8 mouse cellular contexts compared by ENCODE assay signal in the genomic region with DNA sequence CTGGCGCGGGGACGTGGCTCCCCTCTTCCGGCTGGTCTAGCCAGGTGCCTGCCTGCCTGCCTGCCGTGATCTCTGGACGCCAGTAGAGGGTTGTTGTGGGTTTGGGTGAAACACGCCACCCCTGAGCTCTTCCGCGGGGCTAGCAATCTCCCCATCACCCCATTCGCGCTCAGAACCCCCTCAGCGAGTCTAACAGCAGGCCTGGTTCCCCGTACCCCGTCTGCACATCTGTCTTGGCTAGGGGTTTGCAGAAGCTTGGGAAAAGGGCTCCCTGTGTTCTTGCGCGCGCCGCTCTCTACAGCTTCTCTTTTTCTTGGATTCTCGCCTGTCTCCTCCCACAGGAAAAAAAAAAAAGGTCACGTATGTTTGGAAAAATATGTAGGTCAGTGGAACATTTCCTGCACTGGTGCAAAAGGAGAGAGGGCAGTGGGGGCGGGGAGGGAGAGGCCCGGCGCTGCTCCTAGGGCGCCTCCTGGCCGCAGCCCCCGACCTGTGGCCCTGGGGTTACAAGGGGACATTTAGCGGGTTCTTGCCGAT. TPM values are rescaled to one million over a fixed set of nuclear protein-coding genes. Genes with fewer than 3 reads are reported as not detected.
DNase-seq lines count a peak whose midpoint lies in the region; TF ChIP-seq lines count a peak whose summit lies in the region.

No protein-coding gene starts in this region.

- H3K4me1 ChIP-seq in ES-E14 (ENCODE audit: control insufficient read depth in 2 of 2, insufficient read depth in 2 of 2, low read length in 2 of 2, poor library complexity in 1 of 2): peaks cover 0 to 6% of the 10 kb centered on the region in 2 experiments; a peak in 1 of 4 replicates

- H3K4me3 ChIP-seq in ES-E14 (ENCODE audit: insufficient read depth in 1 of 2, low read depth in 1 of 2, low read length in 2 of 2, poor library complexity in 1 of 2, severe bottlenecking in 1 of 2): peak overlapping the region; percentile 73 to 98

- no peaks in the 10 kb centered on the region for H3K9me3 ChIP-seq in ES-E14 (ENCODE audit: control insufficient read depth, insufficient read depth, low read depth, low read length)

- no peak for DNase-seq in ES-E14 (ENCODE audit: low read depth, low spot score)
- DNase-seq in cerebellum, adult 11-12 months: peak; percentile 41
- peak; percentile 64 to 81 for DNase-seq in frontal cortex, adult 2 months (ENCODE audit: extremely low spot score in 1 of 2, low spot score in 1 of 2)
- peak; percentile 82 for DNase-seq in heart, postnatal 4 days
- peak; percentile 51 for DNase-seq in layer of hippocampus, adult 9-11 months
- DNase-seq in lung, postnatal 10 days: peak; percentile 92
- peak; percentile 77 for DNase-seq in right cerebral cortex, adult 18-20 months
- no peak for DNase-seq in spleen, postnatal 10 days (ENCODE audit: low spot score in 2 of 2)

- in situ Hi-C loops in ES-E14 (cut with MboI; ENCODE audit: low sequenced_read_pairs in 2 of 2, unreplicated experiment in 2 of 2): loop anchor here in 1 of 2 experiments (25.0 kb wide), 1 partner anchor 180 kb away; no protein-coding TSS in a partner anchor

- H3K9ac ChIP-seq in ES-E14 (ENCODE audit: insufficient read depth, low read depth, low read length, poor library complexity, severe bottlenecking): no peak overlapping the region

- no peak overlapping the region for H3K27ac ChIP-seq in ES-E14 (ENCODE audit: insufficient read depth, low read depth, low read length, poor library complexity, severe bottlenecking)

- H3K36me3 ChIP-seq in ES-E14 (ENCODE audit: control insufficient read depth, insufficient read depth, low read length, poor library complexity, severe bottlenecking): no peaks in the 10 kb centered on the region

TF ChIP-seq in ES-E14, 5 proteins besides CTCF, POLR2A, EP300 and RAD21:
- TF ChIP-seq CHD2 (IDR thresholded peaks at IDR 0.05; ENCODE audit: low read depth, low read length): no peak
- no peak for TF ChIP-seq MAFK (IDR thresholded peaks at IDR 0.05; ENCODE audit: insufficient read depth, low read depth, low read length)
- no peak for TF ChIP-seq HCFC1 (IDR thresholded peaks at IDR 0.05; ENCODE audit: borderline replicate concordance, insufficient read depth, low read length)
- TF ChIP-seq ZNF384 (IDR thresholded peaks at IDR 0.05; ENCODE audit: low read depth, low read length): no peak
- TF ChIP-seq ZC3H11A (IDR thresholded peaks at IDR 0.05; ENCODE audit: borderline replicate concordance, low read depth, low read length): no peak
TF ChIP-seq in ES-E14: peak in this region for 0.

RNA-seq across cellular contexts. Expression of gene Npas2, which starts 1.0 kb away (rescaled TPM):
- total RNA-seq in ES-E14 (2012; rRNA removed): 0.09 and 0.42 TPM in 2 replicates
- 19.5 and 21.1 TPM in 2 replicates for polyA plus RNA-seq in frontal cortex, adult 2 months (2012; rRNA removed)
- 10 to 100 TPM; 11.1 to 13.5 TPM for total RNA-seq in heart, postnatal 4 days (2021)

Comparison
In these comparisons a context has a peak if more than half of its experiments do, and no peak if none do; other contexts are left out.
1. DNase-seq: peak in cerebellum, adult 11-12 months (single experiment), frontal cortex, adult 2 months (2 of 2), heart, postnatal 4 days (single experiment), layer of hippocampus, adult 9-11 months (single experiment), lung, postnatal 10 days (single experiment) and right cerebral cortex, adult 18-20 months (single experiment); none in ES-E14 (single experiment) and spleen, postnatal 10 days (0 of 2).